Mouse (Mus musculus): ENCODE data around the gene Slc35b2.

Gene Slc35b2

DNA sequence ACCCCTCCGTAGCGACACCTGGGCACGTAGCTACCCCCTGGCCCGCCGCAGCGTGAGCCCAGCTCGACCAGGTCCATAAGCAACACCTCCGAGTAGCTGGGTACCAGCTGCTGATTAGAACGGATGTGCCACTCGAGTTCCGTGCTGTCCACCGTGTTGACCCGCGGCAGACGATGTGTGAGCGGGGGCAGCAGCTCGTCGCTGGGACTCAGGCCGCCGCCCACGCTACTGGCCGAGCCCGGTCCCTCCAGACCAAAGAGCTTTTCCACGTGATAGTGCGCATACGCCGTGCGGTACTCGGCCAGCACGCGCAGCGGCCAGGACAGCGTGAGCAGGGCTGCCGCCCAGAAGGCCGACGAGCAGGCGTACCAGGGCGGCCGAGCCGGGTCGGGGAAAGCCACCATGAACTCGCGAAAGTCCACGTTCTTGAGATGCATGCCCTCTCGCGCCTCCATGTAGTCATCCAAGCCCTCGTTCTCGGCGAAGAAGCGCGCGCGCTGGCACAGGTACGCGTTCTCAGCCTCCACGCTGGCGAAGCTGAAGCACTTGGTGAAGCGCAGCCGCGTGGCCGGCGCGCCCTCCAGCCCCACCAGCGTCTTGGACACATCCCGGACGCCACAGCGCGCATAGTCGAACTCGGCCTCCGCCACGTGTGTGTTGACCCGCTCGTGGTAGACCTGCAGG is 18.3 kb upstream of the Slc35b2 start:
- DNase-seq (ENCODE audit: low read depth): no peak

GRCm38 (mm10) chr17:45546941-45547340 is 16.7 kb upstream of the Slc35b2 start:
- DNase-seq (ENCODE audit: low read depth): no peak

GRCm38 (mm10) chr17:45547461-45548190 is 16.0 kb upstream of the Slc35b2 start:
- DNase-seq (ENCODE audit: low read depth): peak; percentile 39

DNA sequence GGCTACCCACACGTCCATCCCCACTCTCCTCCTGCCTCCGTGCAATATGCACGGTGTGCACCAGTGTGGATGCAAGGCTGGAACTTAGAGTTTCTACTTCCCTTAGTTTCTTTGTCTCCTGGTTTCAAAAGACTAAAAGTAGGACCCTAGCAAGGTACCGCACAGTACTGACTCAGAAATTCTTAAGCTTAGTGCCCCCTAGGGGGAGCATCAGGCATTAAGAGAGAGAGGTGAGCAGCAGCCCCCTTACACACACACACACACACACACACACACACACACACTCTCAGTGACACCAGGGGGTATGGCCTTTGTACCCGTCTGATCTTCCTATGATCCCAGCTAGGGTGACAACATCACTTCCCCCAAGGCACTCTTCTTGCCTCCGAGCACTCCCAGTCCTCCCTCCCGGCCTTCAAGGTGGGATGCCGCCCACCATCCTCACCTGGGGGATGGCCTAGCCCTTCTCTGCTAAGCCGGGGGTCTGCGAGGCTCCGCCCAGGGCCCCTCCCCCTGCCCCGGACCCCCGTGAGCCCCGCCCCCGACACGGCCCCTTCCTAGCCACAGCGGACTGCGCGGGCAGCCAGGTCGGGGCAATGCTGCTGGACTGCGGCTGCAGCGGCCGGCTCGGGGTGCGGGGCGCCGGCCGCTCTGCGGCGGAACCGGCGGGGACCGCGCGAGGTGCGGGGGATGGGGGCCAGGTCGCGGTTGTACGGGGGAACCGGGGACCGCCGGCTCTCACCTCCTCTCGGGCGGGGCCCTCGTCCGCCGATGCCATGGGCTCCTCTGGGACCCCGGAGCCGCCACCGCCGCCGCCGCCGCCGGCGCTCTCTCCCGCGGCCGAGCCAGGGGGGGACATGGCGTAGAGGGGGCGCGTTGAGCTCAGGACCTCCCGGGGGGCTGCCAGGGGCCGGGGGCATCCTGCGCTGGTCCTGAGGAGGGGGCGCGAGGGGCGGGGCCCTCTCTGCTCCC is 14.8 kb upstream of the Slc35b2 start:
- peak; percentile 57 for DNase-seq (ENCODE audit: low read depth)

GRCm38 (mm10) chr17:45549617-45550181 is 14.0 kb upstream of the Slc35b2 start, which contains the start of gene Tmem151b:
Gene Tmem151b (minus strand): TSS chr17:45549677.
- DNase-seq (ENCODE audit: low read depth): peak; percentile 56

DNA sequence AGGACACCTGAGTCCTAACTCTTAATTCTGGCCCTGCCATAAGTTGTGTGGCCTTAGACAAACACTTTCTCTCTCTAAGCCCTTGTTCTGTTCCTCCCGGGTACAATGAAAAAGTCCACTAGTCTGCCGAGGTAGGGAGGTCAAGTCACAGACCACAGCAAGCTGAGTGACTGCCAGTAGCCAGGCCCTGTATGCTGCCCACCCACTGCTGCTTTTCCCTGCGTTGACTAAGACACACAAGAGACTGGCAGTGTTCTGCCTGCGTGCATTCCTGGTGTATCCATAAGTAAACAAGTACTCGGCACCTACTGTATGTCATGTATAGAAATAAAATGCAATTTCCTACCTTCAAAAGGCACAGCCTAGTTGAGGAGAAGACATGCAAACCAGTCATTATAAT is 13.4 kb upstream of the Slc35b2 start:
- DNase-seq (ENCODE audit: low read depth): peak; percentile 40

DNA sequence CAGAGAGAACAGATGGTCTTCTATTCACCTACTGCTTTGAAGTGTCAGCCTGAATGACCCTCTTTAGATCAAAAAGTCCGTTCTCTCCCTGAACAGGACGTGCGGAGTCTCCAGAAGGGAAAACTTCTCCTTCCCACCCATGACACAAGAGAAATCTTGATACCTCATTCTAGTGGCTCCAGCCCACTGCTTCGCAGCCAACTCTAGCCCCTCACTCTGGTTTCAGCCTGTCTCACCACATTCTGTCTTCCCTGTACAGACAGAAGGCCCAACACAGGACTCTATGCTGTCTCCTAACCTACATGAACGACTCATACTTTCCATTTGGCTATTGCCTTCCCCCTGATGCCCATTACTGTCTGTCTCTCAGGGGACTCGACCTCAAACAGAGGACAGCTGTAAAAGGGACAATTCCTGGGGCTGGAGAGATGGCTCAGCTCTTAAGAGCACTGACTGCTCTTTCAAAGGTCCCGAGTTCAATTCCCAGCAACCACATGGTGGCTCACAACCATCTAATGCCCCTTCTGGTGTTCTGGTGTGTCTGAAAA is 12.4 kb upstream of the Slc35b2 start:
- DNase-seq (ENCODE audit: low read depth): peak; percentile 35

- DNase-seq (ENCODE audit: low read depth): peak; percentile 94
Measured at GRCm38 (mm10) chr17:45551816-45552451, 11.7 kb upstream of the Slc35b2 start.

GRCm38 (mm10) chr17:45553065-45553464 is 10.6 kb upstream of the Slc35b2 start:
- DNase-seq (ENCODE audit: low read depth): no peak

DNA sequence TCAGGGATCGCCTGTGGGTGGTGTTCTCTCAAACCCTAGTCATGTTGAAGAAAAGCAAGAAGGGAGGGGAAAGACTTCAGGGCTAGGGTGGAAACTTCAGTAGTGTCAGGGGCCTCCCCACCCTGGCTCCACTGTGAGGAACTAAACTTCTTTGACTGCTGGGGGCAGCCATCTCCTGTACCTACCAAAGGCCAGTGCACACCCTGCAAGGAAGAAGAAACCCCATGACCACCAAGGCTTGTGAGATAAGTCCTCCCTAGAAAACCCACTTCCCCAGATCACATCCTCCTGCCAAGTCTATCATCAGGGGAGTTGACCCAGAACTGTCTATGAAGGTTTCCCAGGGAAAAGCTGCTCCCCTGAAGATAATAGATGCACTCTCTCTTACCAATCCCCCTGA is 9.3 kb upstream of the Slc35b2 start:
- peak; percentile 68 for DNase-seq (ENCODE audit: low read depth)

GRCm38 (mm10) chr17:45555452-45556106 is 8.1 kb upstream of the Slc35b2 start, which contains the start of gene Nfkbie:
Gene Nfkbie (plus strand): TSS chr17:45555703.
- DNase-seq (ENCODE audit: low read depth): peak; percentile 99

GRCm38 (mm10) chr17:45556107-45556489 is 7.6 kb upstream of the Slc35b2 start:
- DNase-seq (ENCODE audit: low read depth): no peak

DNA sequence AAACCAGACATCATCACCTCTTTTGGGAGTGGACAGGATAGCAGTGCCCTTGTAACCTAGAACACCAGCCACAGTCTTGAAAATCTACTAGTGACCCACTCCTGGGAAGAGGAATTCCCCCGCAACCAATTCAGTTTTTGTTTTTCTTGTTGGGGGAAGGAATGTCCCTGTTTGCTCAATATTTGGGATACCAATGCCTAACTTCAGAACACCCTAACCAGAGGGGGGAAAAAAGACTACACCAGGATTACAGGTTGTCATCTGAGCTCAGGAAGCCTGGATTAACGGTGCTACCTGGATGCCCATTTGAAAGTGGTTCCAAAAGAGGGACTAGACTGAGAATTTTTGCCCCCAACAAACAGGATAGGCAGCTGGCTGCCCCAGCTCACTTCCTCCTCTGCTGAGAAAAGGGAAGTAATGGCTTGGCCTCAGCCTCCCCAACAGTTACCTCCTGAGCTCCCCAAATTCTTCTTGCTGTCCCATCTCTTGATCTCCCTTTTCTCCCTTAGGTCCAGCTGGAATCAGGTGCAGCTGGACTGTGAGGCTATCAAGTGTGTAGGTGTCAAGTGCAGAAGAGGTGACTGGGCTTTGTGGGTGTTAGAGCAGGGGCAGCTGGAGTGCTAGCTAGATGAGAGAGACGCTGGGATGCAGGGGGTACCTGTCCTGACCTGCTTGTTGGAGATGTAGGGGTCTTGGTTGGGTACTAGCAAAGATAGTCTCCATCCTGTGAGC is 7.0 kb upstream of the Slc35b2 start:
- DNase-seq (ENCODE audit: low read depth): peak; percentile 67

GRCm38 (mm10) chr17:45557246-45557824 is 6.3 kb upstream of the Slc35b2 start:
- DNase-seq (ENCODE audit: low read depth): peak; percentile 79

GRCm38 (mm10) chr17:45557998-45558862 is 5.4 kb upstream of the Slc35b2 start:
- peak; percentile 91 for DNase-seq (ENCODE audit: low read depth)

- DNase-seq (ENCODE audit: low read depth): no peak
Measured at GRCm38 (mm10) chr17:45559732-45560525, 3.7 kb upstream of the Slc35b2 start.

- no peak for DNase-seq (ENCODE audit: low read depth)
Measured at GRCm38 (mm10) chr17:45563216-45563615, 458 bp upstream of the Slc35b2 start.

Data from induced T-regulatory cell, adult 2 months (primary cell).